Comparison of ENCODE assay signal across 9 mouse cellular contexts in genomic region chr5:138275216-138276050, GRCm38 (mm10). TPM values are rescaled to one million over a fixed set of nuclear protein-coding genes. Genes with fewer than 3 reads are reported as not detected.
DNase-seq lines count a peak whose midpoint lies in the region; ATAC-seq and TF ChIP-seq lines count a peak whose summit lies in the region.
"Had no signal": no experiment of that assay in that cellular context is flagged by ENCODE, and none has a peak within 500 bp of the region (broad histone marks: within the 10 kb centered on the region; RNA-seq: fewer than 3 reads in every experiment).

No protein-coding gene starts in this region.

- no peak for TF ChIP-seq CTCF in intestine, postnatal 0 days (IDR thresholded peaks at IDR 0.05; ENCODE audit: low read depth)

- H3K4me1 ChIP-seq in embryonic facial prominence, embryonic 10.5 days, result peaks cover 88% of the 10 kb centered on the region
- H3K4me1 ChIP-seq in intestine, postnatal 0 days (replicated peaks; ENCODE audit: control insufficient read depth, insufficient read depth, low read length), result no peaks in the 10 kb centered on the region
- peaks cover 45% of the 10 kb centered on the region for H3K4me1 ChIP-seq in midbrain, embryonic 14.5 days (ENCODE audit: control insufficient read depth, insufficient read depth, low read length)

- H3K4me3 ChIP-seq in embryonic facial prominence, embryonic 10.5 days, result peak overlapping the region; percentile 53
- no peak overlapping the region for H3K4me3 ChIP-seq in intestine, postnatal 0 days (ENCODE audit: low read depth, low read length)
- H3K4me3 ChIP-seq in midbrain, embryonic 14.5 days (replicated peaks; ENCODE audit: low read depth, low read length), result peak overlapping the region; percentile 39

- no peak overlapping the region for H3K9ac ChIP-seq in intestine, postnatal 0 days (ENCODE audit: low read depth, low read length)
- peak overlapping the region; percentile 60 for H3K9ac ChIP-seq in midbrain, embryonic 14.5 days (replicated peaks; ENCODE audit: low read length)

- H3K9me3 ChIP-seq in embryonic facial prominence, embryonic 10.5 days, result peaks cover 2% of the 10 kb centered on the region; the same call in 1 of the 2 replicates
- no peaks in the 10 kb centered on the region for H3K9me3 ChIP-seq in intestine, postnatal 0 days (ENCODE audit: control insufficient read depth)
- H3K9me3 ChIP-seq in midbrain, embryonic 14.5 days (ENCODE audit: control insufficient read depth, low read length), result peaks cover under 1% of the 10 kb centered on the region; the same call in 1 of the 2 replicates

- DNase-seq in NIH3T3 (ENCODE audit: low read depth), result peak; percentile 14
- DNase-seq in embryonic facial prominence, embryonic 10.5 days (ENCODE audit: low spot score), result peak; percentile 55
- peak; percentile 54 for DNase-seq in midbrain, embryonic 14.5 days
- DNase-seq in natural killer cell, adult 2 months (ENCODE audit: low spot score in 2 of 2), result no peak
- no peak for DNase-seq in adrenal gland, postnatal 10 days
- DNase-seq in cerebellum, adult 9-10 months, result no peak

- H3K4me2 ChIP-seq in intestine, postnatal 0 days (replicated peaks; ENCODE audit: low read depth), result peak overlapping the region; percentile 53
- H3K4me2 ChIP-seq in midbrain, embryonic 14.5 days (ENCODE audit: low read length), result peak overlapping the region; percentile 79

- peaks cover 25% of the 10 kb centered on the region for H3K27me3 ChIP-seq in embryonic facial prominence, embryonic 10.5 days (replicated peaks; ENCODE audit: low read depth, poor library complexity, severe bottlenecking)
- H3K27me3 ChIP-seq in intestine, postnatal 0 days (replicated peaks; ENCODE audit: control insufficient read depth, insufficient read depth, low read length), result no peaks in the 10 kb centered on the region; the same call in 1 of the 2 replicates
- H3K27me3 ChIP-seq in midbrain, embryonic 14.5 days (ENCODE audit: control insufficient read depth, insufficient read depth, low read length), result no peaks in the 10 kb centered on the region

- 13% methylated on average over 41 of the region's 41 CpGs for WGBS in embryonic facial prominence, embryonic 10.5 days
- WGBS in intestine, postnatal 0 days, result 47% methylated on average over 41 of the region's 41 CpGs
- 6% methylated on average over 41 of the region's 41 CpGs for WGBS in midbrain, embryonic 14.5 days

- no peak for ATAC-seq in intestine, postnatal 0 days
- ATAC-seq in midbrain, embryonic 14.5 days (ENCODE audit: low FRiP score, low TSS enrichment), result no peak

- H3K27ac ChIP-seq in embryonic facial prominence, embryonic 10.5 days (replicated peaks), result peak overlapping the region; percentile 68
- no peak overlapping the region for H3K27ac ChIP-seq in intestine, postnatal 0 days (ENCODE audit: low read depth, low read length)
- H3K27ac ChIP-seq in midbrain, embryonic 14.5 days (replicated peaks; ENCODE audit: low read depth, low read length), result no peak overlapping the region

- H3K36me3 ChIP-seq in embryonic facial prominence, embryonic 10.5 days (replicated peaks), result peaks cover 50% of the 10 kb centered on the region
- H3K36me3 ChIP-seq in intestine, postnatal 0 days (ENCODE audit: control insufficient read depth, insufficient read depth), result no peaks in the 10 kb centered on the region
- H3K36me3 ChIP-seq in midbrain, embryonic 14.5 days (ENCODE audit: control insufficient read depth, insufficient read depth, low read length), result peaks cover 39% of the 10 kb centered on the region

RNA-seq across cellular contexts. Expression of gene Gal3st4, which starts 2.8 kb away (rescaled TPM):
- 3.6 and 4.5 TPM in 2 replicates for polyA plus RNA-seq in embryonic facial prominence, embryonic 10.5 days (2016; fragmentation: Nextera tagmentation; extraction: Ambion mirVana)
- 0.63 and 0.65 TPM in 2 replicates for polyA plus RNA-seq in intestine, postnatal 0 days (2015; fragmentation: Nextera tagmentation; extraction: Ambion mirVana)
- 1.4 and 2.0 TPM in 2 replicates for polyA plus RNA-seq in midbrain, embryonic 14.5 days (2014; fragmentation: Nextera tagmentation; extraction: Ambion mirVana)
- under 1 TPM; 0.15 to 0.54 TPM for total RNA-seq in adrenal gland, postnatal 10 days (2021)
- total RNA-seq: neutrophil, adult 5-6 weeks had no signal

RNA-seq across cellular contexts. Expression of gene Gm43720, which starts 4.3 kb away (rescaled TPM):
- polyA plus RNA-seq in embryonic facial prominence, embryonic 10.5 days (2016; fragmentation: Nextera tagmentation; extraction: Ambion mirVana), result 0.11 TPM in 1 of 2 replicates, not detected in the other
- polyA plus RNA-seq in intestine, postnatal 0 days (2015; fragmentation: Nextera tagmentation; extraction: Ambion mirVana), result 0.07 TPM in 2 replicates
- polyA plus RNA-seq in midbrain, embryonic 14.5 days (2014; fragmentation: Nextera tagmentation; extraction: Ambion mirVana), result 0.19 TPM in 1 of 2 replicates, not detected in the other
- total RNA-seq in adrenal gland, postnatal 10 days (2021), result under 1 TPM in 1 of 2 experiments, not detected in 1; 0.03 TPM
- total RNA-seq: adrenal gland, adult 18-20 months; neutrophil, adult 5-6 weeks had no signal

RNA-seq across cellular contexts. Expression of gene Gpc2, which starts 4.4 kb away (rescaled TPM):
- polyA plus RNA-seq in embryonic facial prominence, embryonic 10.5 days (2016; fragmentation: Nextera tagmentation; extraction: Ambion mirVana), result 48.1 TPM in 2 replicates
- 1.4 TPM in 2 replicates for polyA plus RNA-seq in intestine, postnatal 0 days (2015; fragmentation: Nextera tagmentation; extraction: Ambion mirVana)
- 37.3 and 59.5 TPM in 2 replicates for polyA plus RNA-seq in midbrain, embryonic 14.5 days (2014; fragmentation: Nextera tagmentation; extraction: Ambion mirVana)
- 1 to 10 TPM in 1 of 2 experiments, under 1 TPM in 1; 0.96 to 2.0 TPM for total RNA-seq in adrenal gland, postnatal 10 days (2021)

RNA-seq across cellular contexts. Expression of gene Stag3, which starts 4.6 kb away (rescaled TPM):
- polyA plus RNA-seq in embryonic facial prominence, embryonic 10.5 days (2016; fragmentation: Nextera tagmentation; extraction: Ambion mirVana), result 5.5 and 6.2 TPM in 2 replicates
- polyA plus RNA-seq in intestine, postnatal 0 days (2015; fragmentation: Nextera tagmentation; extraction: Ambion mirVana), result 6.3 and 7.5 TPM in 2 replicates
- polyA plus RNA-seq in midbrain, embryonic 14.5 days (2014; fragmentation: Nextera tagmentation; extraction: Ambion mirVana), result 4.4 and 9.3 TPM in 2 replicates
- total RNA-seq in adrenal gland, postnatal 10 days (2021), result under 1 TPM; 0.30 to 0.39 TPM

RNA-seq across cellular contexts. Expression of gene BC037034, which starts 11.6 kb away (rescaled TPM):
- polyA plus RNA-seq in embryonic facial prominence, embryonic 10.5 days (2016; fragmentation: Nextera tagmentation; extraction: Ambion mirVana), result 5.7 and 6.1 TPM in 2 replicates
- polyA plus RNA-seq in intestine, postnatal 0 days (2015; fragmentation: Nextera tagmentation; extraction: Ambion mirVana), result 4.4 and 4.8 TPM in 2 replicates
- polyA plus RNA-seq in midbrain, embryonic 14.5 days (2014; fragmentation: Nextera tagmentation; extraction: Ambion mirVana), result 15.0 and 20.2 TPM in 2 replicates
- total RNA-seq in adrenal gland, postnatal 10 days (2021), result 10 to 100 TPM; 17.1 to 20.6 TPM

Comparison
In these comparisons a context has a peak if more than half of its experiments do, and no peak if none do; other contexts are left out.
1. DNase-seq: peak in NIH3T3 (single experiment), embryonic facial prominence, embryonic 10.5 days (single experiment) and midbrain, embryonic 14.5 days (single experiment); none in natural killer cell, adult 2 months (0 of 2), adrenal gland, postnatal 10 days (single experiment) and cerebellum, adult 9-10 months (single experiment).
2. RNA of gene Gpc2, which starts 4.4 kb away (polyA plus RNA-seq): 48.1 TPM in embryonic facial prominence, embryonic 10.5 days and 37.3 to 59.5 TPM in midbrain, embryonic 14.5 days; 1.4 TPM in intestine, postnatal 0 days; every median in the first group is over 10 times any median in the second.